Mouse (Mus musculus): ENCODE results near the gene Taldo1.

Gene Taldo1

GRCm38 (mm10) chr7:141428701-141429100 lies 36.7 kb downstream of the Taldo1 start:
- no peak for DNase-seq

GRCm38 (mm10) chr7:141429310-141429709 lies 37.3 kb downstream of the Taldo1 start, which contains the start of gene Cend1:
Gene Cend1, minus strand, starts transcription at chr7:141429491.
- peak; percentile 72 for DNase-seq

GRCm38 (mm10) chr7:141429840-141430584 lies 38.0 kb downstream of the Taldo1 start:
- no peak for DNase-seq

GRCm38 (mm10) chr7:141430585-141431240 lies 38.7 kb downstream of the Taldo1 start:
- no peak for DNase-seq

- DNase-seq: no peak
Observed at GRCm38 (mm10) chr7:141431434-141432185, 39.6 kb downstream of the Taldo1 start.

- DNase-seq: no peak
Observed at GRCm38 (mm10) chr7:141432186-141432611, 40.2 kb downstream of the Taldo1 start.

GRCm38 (mm10) chr7:141432741-141433516 lies 40.9 kb downstream of the Taldo1 start:
- DNase-seq: no peak

GRCm38 (mm10) chr7:141433517-141434400 lies 41.8 kb downstream of the Taldo1 start:
- DNase-seq: no peak

- peak; percentile 47 for DNase-seq
Observed at GRCm38 (mm10) chr7:141434464-141434863, 42.5 kb downstream of the Taldo1 start.

- peak; percentile 58 for DNase-seq
Observed at GRCm38 (mm10) chr7:141435129-141435855, 43.3 kb downstream of the Taldo1 start.

GRCm38 (mm10) chr7:141435856-141436522 lies 44.0 kb downstream of the Taldo1 start:
- no peak for DNase-seq

- no peak for DNase-seq
Observed at GRCm38 (mm10) chr7:141436523-141436892, 44.5 kb downstream of the Taldo1 start.

GRCm38 (mm10) chr7:141437178-141438120 lies 45.5 kb downstream of the Taldo1 start, which contains the start of gene Slc25a22:
Gene Slc25a22, minus strand, starts transcription at chr7:141437892.
- peak; percentile 87 for DNase-seq

GRCm38 (mm10) chr7:141438201-141438968 lies 46.4 kb downstream of the Taldo1 start:
- DNase-seq: no peak

- no peak for DNase-seq
Observed at GRCm38 (mm10) chr7:141439140-141439679, 47.2 kb downstream of the Taldo1 start.

- DNase-seq: no peak
Observed at GRCm38 (mm10) chr7:141439811-141440210, 47.8 kb downstream of the Taldo1 start.

GRCm38 (mm10) chr7:141440613-141441012 lies 48.6 kb downstream of the Taldo1 start:
- peak; percentile 74 for DNase-seq

- DNase-seq: no peak
Observed at GRCm38 (mm10) chr7:141441460-141441859, 49.5 kb downstream of the Taldo1 start.

All from right cerebral cortex, postnatal 4 days (tissue).